Comparison of ENCODE assay signal across 17 mouse cellular contexts in the genomic region with DNA sequence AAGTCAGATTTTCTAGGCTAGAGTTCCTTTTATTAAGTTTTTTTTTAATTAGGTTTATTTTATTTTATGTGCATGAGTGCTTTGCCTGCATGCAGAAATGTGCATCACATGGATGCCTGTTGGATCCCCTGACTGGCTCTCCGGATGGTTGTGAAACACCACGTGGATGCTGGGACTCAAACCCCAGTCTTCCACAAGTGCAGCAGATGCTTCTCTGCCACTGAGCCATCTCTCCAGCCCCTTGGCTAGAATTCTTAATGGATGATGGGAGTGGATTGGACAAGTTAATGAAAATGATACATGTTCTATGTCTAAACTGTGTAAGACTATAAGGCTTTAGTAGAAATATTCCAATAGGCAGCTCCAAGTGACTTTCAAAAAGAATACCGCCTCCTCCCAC.
"Had no signal": no experiment of that assay in that cellular context is flagged by ENCODE, and none has a peak within 500 bp of the region (broad histone marks: within the 10 kb centered on the region; RNA-seq: fewer than 3 reads in every experiment).

No protein-coding gene starts in this region.

- H3K4me3 ChIP-seq: limb, embryonic 13.5 days; lung, embryonic 15.5 days; midbrain, embryonic 10.5 days; midbrain, embryonic 13.5 days had no signal

- H3K9ac ChIP-seq: limb, embryonic 13.5 days; lung, embryonic 15.5 days; midbrain, embryonic 13.5 days had no signal

- H3K27ac ChIP-seq: kidney, postnatal 0 days; midbrain, embryonic 10.5 days; midbrain, embryonic 13.5 days had no signal

- H3K4me2 ChIP-seq: limb, embryonic 13.5 days; lung, embryonic 15.5 days; midbrain, embryonic 13.5 days had no signal

- ATAC-seq: intestine, postnatal 0 days; midbrain, embryonic 13.5 days; midbrain, embryonic 16.5 days had no signal

- DNase-seq: kidney, adult 2 months; kidney, postnatal 25 days; layer of hippocampus, postnatal 36 days; left cerebral cortex, postnatal 4 days; right cerebral cortex, adult 18-20 months; right cerebral cortex, postnatal 14 days; right cerebral cortex, postnatal 4 days; thymus, adult 2 months; thymus, postnatal 14 days had no signal

- H3K4me1 ChIP-seq: midbrain, embryonic 13.5 days had no signal

- H3K9me3 ChIP-seq: limb, embryonic 13.5 days; lung, embryonic 15.5 days; megakaryocyte, embryonic 14.5 days; midbrain, embryonic 10.5 days; midbrain, embryonic 13.5 days had no signal

- H3K27me3 ChIP-seq: limb, embryonic 13.5 days; lung, embryonic 15.5 days; megakaryocyte, embryonic 14.5 days; midbrain, embryonic 13.5 days had no signal

- H3K36me3 ChIP-seq: lung, embryonic 15.5 days had no signal
